Mouse (Mus musculus) neural tube, embryonic 14.5 days (tissue): ENCODE measurements around the gene Riox1. TPM values are rescaled to one million over a fixed set of nuclear protein-coding genes. Genes with fewer than 3 reads are reported as not detected.

Experiments
- ATAC-seq: fragments of 200-750 bp; cut with Nextera tagmentation; 2 replicates; pipeline ENCODE4 v1.8.0; 2017; ENCODE audit warnings: low read depth, mild to moderate bottlenecking, moderate TSS enrichment, moderate library complexity
- H3K27ac ChIP-seq: fragments of 300-500 bp; sonication (generic); 2 replicates; pipeline ENCODE4 v1.5.1; 2014; ENCODE audit warnings: low read depth, mild to moderate bottlenecking, control low read depth, low read length, moderate library complexity, mixed read lengths
- H3K27me3 ChIP-seq: fragments of 300-500 bp; sonication (generic); 2 replicates; pipeline ENCODE4 v1.6.1; 2014; ENCODE audit warnings: low read length; ENCODE audit not compliant: control insufficient read depth, insufficient read depth
- H3K36me3 ChIP-seq: fragments of 300-500 bp; sonication (generic); 2 replicates; pipeline ENCODE4 v1.6.1; 2014; ENCODE audit warnings: low read length, mixed read lengths; ENCODE audit not compliant: control insufficient read depth, insufficient read depth
- H3K4me1 ChIP-seq: fragments of 300-500 bp; sonication (generic); 2 replicates; pipeline ENCODE4 v1.6.1; 2014; ENCODE audit warnings: low read length; ENCODE audit not compliant: control insufficient read depth, insufficient read depth
- H3K4me2 ChIP-seq: fragments of 300-500 bp; sonication (generic); 2 replicates; pipeline ENCODE4 v1.6.1; 2014; ENCODE audit warnings: mild to moderate bottlenecking, low read depth, low read length, control low read depth
- H3K4me3 ChIP-seq: fragments of 300-500 bp; sonication (generic); 2 replicates; pipeline ENCODE4 v1.5.1; 2014; ENCODE audit warnings: low read depth, low read length, control low read depth, mixed read lengths
- H3K9ac ChIP-seq: fragments of 300-500 bp; sonication (generic); replicated peaks from 2 replicates; pipeline ENCODE4 v1.6.1; 2014; ENCODE audit warnings: low read depth, mild to moderate bottlenecking, control low read depth, low read length, mixed read lengths
- H3K9me3 ChIP-seq: fragments of 300-500 bp; sonication (generic); 2 replicates; pipeline ENCODE4 v1.6.1; 2016; ENCODE audit warnings: low read length; ENCODE audit not compliant: control insufficient read depth
- WGBS: fragments of 180-500 bp; shearing (Covaris S2); extraction: QIAGEN DNeasy Blood & Tissue Kit; methylation state at CpG from one replicate; pipeline ENCODE4 v1.1.7; 2014; 5-methylcytosine and 5-hydroxymethylcytosine counted together
- polyA plus RNA-seq: library from polyadenylated mRNA; unstranded; fragments of >200 nt; fragmentation: Nextera tagmentation; extraction: Ambion mirVana; gene quantifications from 2 replicates; pipeline ENCODE4 v1.2.1, GENCODE M21; 2014

Gene Riox1
- polyA plus RNA-seq, 1 experiment from 2014 or later: 10.5 TPM

- no peak overlapping the region for H3K4me2 ChIP-seq
- ATAC-seq: no peak
- H3K4me1 ChIP-seq: no peaks in the 10 kb centered on the region
- no peak overlapping the region for H3K9ac ChIP-seq
- no peaks in the 10 kb centered on the region for H3K9me3 ChIP-seq
- H3K4me3 ChIP-seq: no peak overlapping the region
- H3K27me3 ChIP-seq: no peaks in the 10 kb centered on the region
- H3K36me3 ChIP-seq: no peaks in the 10 kb centered on the region
- no peak overlapping the region for H3K27ac ChIP-seq
- 78% methylated on average over 4 of the region's 4 CpGs for WGBS
Observed at GRCm38 (mm10) chr12:83940031-83940430, 10.4 kb upstream of the Riox1 start.

- Histone ChIP-seq H3K36me3 (no peaks in the 10 kb centered on the region), H3K9ac (no peak overlapping the region), H3K27me3 (no peaks in the 10 kb centered on the region), H3K9me3 (no peaks in the 10 kb centered on the region), H3K27ac (no peak overlapping the region), H3K4me2 (no peak overlapping the region), H3K4me1 (no peaks in the 10 kb centered on the region), H3K4me3 (no peak overlapping the region)
- 90% methylated on average over 3 of the region's 3 CpGs for WGBS
- ATAC-seq: no peak
Observed at GRCm38 (mm10) chr12:83941938-83942337, 8.5 kb upstream of the Riox1 start.

- ATAC-seq: no peak
Observed at GRCm38 (mm10) chr12:83947260-83947811, 3.1 kb upstream of the Riox1 start.

GRCm38 (mm10) chr12:83949043-83949442, 1.4 kb upstream of the Riox1 start:
- H3K36me3 ChIP-seq: no peaks in the 10 kb centered on the region
- H3K27ac ChIP-seq: no peak overlapping the region
- peaks cover 12% of the 10 kb centered on the region for H3K4me1 ChIP-seq
- H3K4me2 ChIP-seq: no peak overlapping the region
- no peak overlapping the region for H3K4me3 ChIP-seq
- H3K9ac ChIP-seq: no peak overlapping the region
- no peak for ATAC-seq
- no peaks in the 10 kb centered on the region for H3K27me3 ChIP-seq
- no peaks in the 10 kb centered on the region for H3K9me3 ChIP-seq
- 88% methylated on average over 4 of the region's 4 CpGs for WGBS

More at GRCm38 (mm10) chr12:83947260-83947811, 3.1 kb upstream of the Riox1 start:
- H3K4me2 ChIP-seq: no peak overlapping the region
- H3K4me1 ChIP-seq: peaks cover 9% of the 10 kb centered on the region
- H3K4me3 ChIP-seq: no peak overlapping the region
- no peak overlapping the region for H3K9ac ChIP-seq
- H3K9me3 ChIP-seq: no peaks in the 10 kb centered on the region
- H3K36me3 ChIP-seq: no peaks in the 10 kb centered on the region
- no peak overlapping the region for H3K27ac ChIP-seq
- WGBS: 90% methylated on average over 8 of the region's 8 CpGs
- no peaks in the 10 kb centered on the region for H3K27me3 ChIP-seq

GRCm38 (mm10) chr12:83949776-83950492, 474 bp upstream of the Riox1 start:
- 34% methylated on average over 11 of the region's 11 CpGs for WGBS
- Histone ChIP-seq H3K27ac (no peak overlapping the region), H3K4me1 (peaks cover 12% of the 10 kb centered on the region), H3K4me3 (peak overlapping the region; percentile 82), H3K9me3 (no peaks in the 10 kb centered on the region), H3K4me2 (peak overlapping the region; percentile 90), H3K9ac (peak overlapping the region; percentile 37; the same call in 1 of the 2 replicates), H3K36me3 (no peaks in the 10 kb centered on the region), H3K27me3 (no peaks in the 10 kb centered on the region)
- ATAC-seq: no peak

- under 1% methylated on average over 103 of the region's 116 CpGs for WGBS
- no peaks in the 10 kb centered on the region for H3K27me3 ChIP-seq
- peak; percentile 63 for ATAC-seq
- peak overlapping the region; percentile 81 for H3K27ac ChIP-seq
- peaks cover 12% of the 10 kb centered on the region for H3K4me1 ChIP-seq
- no peaks in the 10 kb centered on the region for H3K36me3 ChIP-seq
- H3K4me3 ChIP-seq: peak overlapping the region; percentile 82
- peak overlapping the region; percentile 90 for H3K4me2 ChIP-seq
- no peaks in the 10 kb centered on the region for H3K9me3 ChIP-seq
- peak overlapping the region; percentile 86 for H3K9ac ChIP-seq
Observed at GRCm38 (mm10) chr12:83950840-83951701, 663 bp downstream of the Riox1 start.

GRCm38 (mm10) chr12:83951711-83952575, 1.5 kb downstream of the Riox1 start:
- no peak for ATAC-seq
- Histone ChIP-seq H3K9ac (peak overlapping the region; percentile 86), H3K9me3 (no peaks in the 10 kb centered on the region), H3K27me3 (no peaks in the 10 kb centered on the region), H3K4me1 (peaks cover 12% of the 10 kb centered on the region), H3K36me3 (no peaks in the 10 kb centered on the region), H3K4me2 (peak overlapping the region; percentile 90), H3K27ac (no peak overlapping the region), H3K4me3 (peak overlapping the region; percentile 82)
- 67% methylated on average over 32 of the region's 32 CpGs for WGBS

- ATAC-seq: no peak
- no peaks in the 10 kb centered on the region for H3K9me3 ChIP-seq
- WGBS: 92% methylated on average over 9 of the region's 9 CpGs
Observed at GRCm38 (mm10) chr12:83958278-83958677, 7.9 kb downstream of the Riox1 start.

More at GRCm38 (mm10) chr12:83958278-83958677, 7.9 kb downstream of the Riox1 start:
- H3K4me3 ChIP-seq: no peak overlapping the region
- no peaks in the 10 kb centered on the region for H3K4me1 ChIP-seq
- H3K9ac ChIP-seq: no peak overlapping the region
- no peaks in the 10 kb centered on the region for H3K36me3 ChIP-seq
- H3K27ac ChIP-seq: no peak overlapping the region
- H3K27me3 ChIP-seq: no peaks in the 10 kb centered on the region
- H3K4me2 ChIP-seq: no peak overlapping the region
